Mouse (Mus musculus): ENCODE measurements around the gene Parp4. TPM values are rescaled to one million over a fixed set of nuclear protein-coding genes. Genes with fewer than 3 reads are reported as not detected.

Gene Parp4
- polyA plus RNA-seq, 1 experiment = 20.5 TPM

DNA sequence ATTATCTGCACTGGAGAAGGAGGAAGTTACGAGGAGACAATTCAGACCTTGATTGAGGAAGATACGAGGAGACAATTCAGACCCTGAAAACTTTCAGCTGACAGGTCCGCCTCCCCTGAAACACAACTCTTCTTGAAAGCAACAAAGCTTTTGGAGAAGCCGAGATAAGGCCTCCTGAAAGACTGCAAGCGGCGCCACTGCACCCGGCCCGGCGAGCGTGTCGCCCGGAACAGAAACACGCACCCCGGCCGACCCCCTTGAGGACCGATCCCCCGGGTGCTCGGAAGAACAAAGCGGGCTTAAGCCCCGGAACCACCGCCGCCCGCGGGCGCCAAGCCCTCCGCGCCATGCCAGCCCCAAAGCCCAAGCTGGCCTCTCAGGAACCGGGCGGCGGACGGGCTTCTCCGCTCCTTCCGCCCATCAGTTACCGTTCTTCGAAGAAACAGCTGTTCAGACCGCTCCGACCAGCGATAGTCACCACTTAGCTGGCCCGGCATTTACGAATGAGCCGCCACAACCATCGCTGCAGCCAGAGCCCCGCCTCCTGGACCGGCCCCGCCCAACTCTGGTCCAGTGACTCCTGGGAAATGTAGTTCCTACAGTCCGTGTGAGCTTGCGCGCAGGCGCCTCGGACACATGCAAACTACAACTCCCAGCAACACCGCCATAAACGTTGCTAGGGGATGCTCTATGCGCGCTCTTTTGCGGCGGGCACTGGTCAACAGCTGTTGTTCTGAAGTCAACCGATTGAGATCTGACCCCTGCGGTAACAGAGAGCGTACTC lies 3.9 kb upstream of the Parp4 start:
- Histone ChIP-seq H3K4me1 (ENCODE audit: control insufficient read depth, insufficient read depth, low read length) (no peaks in the 10 kb centered on the region; the same call in 1 of the 2 replicates), H3K27ac (ENCODE audit: insufficient read depth, low read length) (no peak overlapping the region), H3K4me3 (ENCODE audit: insufficient read depth, low read length) (peak overlapping the region; percentile 82)
- TF ChIP-seq CTCF (IDR thresholded peaks at IDR 0.05; ENCODE audit: borderline replicate concordance, insufficient read depth, low read length) (no peak), POLR2A (IDR thresholded peaks at IDR 0.05; ENCODE audit: low read depth, low read length) (peak; percentile 67)

GRCm38 (mm10) chr14:56572546-56572945 lies 2.9 kb upstream of the Parp4 start:
- Histone ChIP-seq H3K27ac (ENCODE audit: insufficient read depth, low read length) (no peak overlapping the region), H3K4me1 (ENCODE audit: control insufficient read depth, insufficient read depth, low read length) (no peaks in the 10 kb centered on the region; the same call in 1 of the 2 replicates), H3K4me3 (ENCODE audit: insufficient read depth, low read length) (no peak overlapping the region)
- TF ChIP-seq CTCF (IDR thresholded peaks at IDR 0.05; ENCODE audit: borderline replicate concordance, insufficient read depth, low read length) = no peak
- no peak for TF ChIP-seq POLR2A (IDR thresholded peaks at IDR 0.05; ENCODE audit: low read depth, low read length)

GRCm38 (mm10) chr14:56575969-56576901 lies 816 bp downstream of the Parp4 start:
- no peaks in the 10 kb centered on the region; the same call in 1 of the 2 replicates for H3K4me1 ChIP-seq (ENCODE audit: control insufficient read depth, insufficient read depth, low read length)
- peak overlapping the region; percentile 85 for H3K4me3 ChIP-seq (ENCODE audit: insufficient read depth, low read length)
- TF ChIP-seq CTCF (IDR thresholded peaks at IDR 0.05; ENCODE audit: borderline replicate concordance, insufficient read depth, low read length) = no peak
- TF ChIP-seq POLR2A (IDR thresholded peaks at IDR 0.05; ENCODE audit: low read depth, low read length) = no peak
- H3K27ac ChIP-seq (ENCODE audit: insufficient read depth, low read length) = no peak overlapping the region

DNA sequence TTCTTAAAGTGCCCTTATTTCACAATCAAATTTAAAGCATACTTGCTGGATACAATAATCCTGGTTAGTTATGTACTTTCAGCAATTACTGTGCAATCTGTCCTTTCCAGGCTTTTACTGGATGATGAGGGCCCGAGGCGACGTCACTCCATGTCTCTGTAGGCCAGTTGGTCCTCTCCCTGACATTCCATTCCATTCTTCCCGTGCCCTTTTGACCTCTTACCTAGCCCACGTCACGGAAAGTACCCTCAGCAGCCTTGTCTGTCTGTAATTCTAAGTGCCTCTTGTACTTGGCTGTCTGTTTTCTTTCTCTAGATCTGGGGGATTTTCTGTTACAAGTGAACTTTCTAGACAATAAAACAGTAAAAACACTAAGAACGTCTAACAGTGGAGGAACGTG lies 3.6 kb downstream of the Parp4 start:
- Histone ChIP-seq H3K4me1 (ENCODE audit: control insufficient read depth, insufficient read depth, low read length) (no peaks in the 10 kb centered on the region; the same call in 1 of the 2 replicates), H3K4me3 (ENCODE audit: insufficient read depth, low read length) (no peak overlapping the region), H3K27ac (ENCODE audit: insufficient read depth, low read length) (no peak overlapping the region)
- TF ChIP-seq CTCF (IDR thresholded peaks at IDR 0.05; ENCODE audit: borderline replicate concordance, insufficient read depth, low read length) = no peak
- TF ChIP-seq POLR2A (IDR thresholded peaks at IDR 0.05; ENCODE audit: low read depth, low read length) = no peak

GRCm38 (mm10) chr14:56581117-56581516 lies 5.7 kb downstream of the Parp4 start:
- no peak overlapping the region for H3K27ac ChIP-seq (ENCODE audit: insufficient read depth, low read length)
- H3K4me1 ChIP-seq (ENCODE audit: control insufficient read depth, insufficient read depth, low read length) = no peaks in the 10 kb centered on the region
- no peak for TF ChIP-seq CTCF (IDR thresholded peaks at IDR 0.05; ENCODE audit: borderline replicate concordance, insufficient read depth, low read length)
- TF ChIP-seq POLR2A (IDR thresholded peaks at IDR 0.05; ENCODE audit: low read depth, low read length) = no peak
- no peak overlapping the region for H3K4me3 ChIP-seq (ENCODE audit: insufficient read depth, low read length)

GRCm38 (mm10) chr14:56582294-56582693 lies 6.9 kb downstream of the Parp4 start:
- Histone ChIP-seq H3K4me1 (ENCODE audit: control insufficient read depth, insufficient read depth, low read length) (no peaks in the 10 kb centered on the region), H3K27ac (ENCODE audit: insufficient read depth, low read length) (no peak overlapping the region), H3K4me3 (ENCODE audit: insufficient read depth, low read length) (no peak overlapping the region)
- TF ChIP-seq CTCF (IDR thresholded peaks at IDR 0.05; ENCODE audit: borderline replicate concordance, insufficient read depth, low read length) (no peak), POLR2A (IDR thresholded peaks at IDR 0.05; ENCODE audit: low read depth, low read length) (no peak)

- H3K4me3 ChIP-seq (ENCODE audit: insufficient read depth, low read length) = no peak overlapping the region
- H3K27ac ChIP-seq (ENCODE audit: insufficient read depth, low read length) = no peak overlapping the region
- TF ChIP-seq CTCF (IDR thresholded peaks at IDR 0.05; ENCODE audit: borderline replicate concordance, insufficient read depth, low read length) (no peak), POLR2A (IDR thresholded peaks at IDR 0.05; ENCODE audit: low read depth, low read length) (no peak)
- no peaks in the 10 kb centered on the region for H3K4me1 ChIP-seq (ENCODE audit: control insufficient read depth, insufficient read depth, low read length)
Measured at GRCm38 (mm10) chr14:56592191-56592590, 16.8 kb downstream of the Parp4 start.

DNA sequence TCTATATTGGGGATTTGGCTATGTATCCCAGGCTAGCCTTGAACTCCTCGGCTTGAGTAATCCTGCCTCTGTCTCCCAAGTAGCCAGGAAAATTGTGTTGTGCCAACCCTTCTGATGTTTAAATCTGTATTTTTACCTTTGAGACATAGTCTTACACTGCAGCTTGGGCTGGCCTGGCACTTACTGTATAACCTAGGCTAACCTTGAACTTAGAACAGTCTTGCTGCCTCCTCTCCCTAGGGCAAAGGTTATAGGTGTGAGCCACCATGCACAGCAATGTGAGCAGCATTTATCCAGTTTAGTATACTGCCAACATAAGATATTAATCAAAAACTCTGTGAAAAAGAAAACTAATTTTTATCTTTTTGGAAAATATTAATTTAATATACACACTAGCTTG lies 19.4 kb downstream of the Parp4 start:
- Histone ChIP-seq H3K27ac (ENCODE audit: insufficient read depth, low read length) (no peak overlapping the region), H3K4me3 (ENCODE audit: insufficient read depth, low read length) (no peak overlapping the region), H3K4me1 (ENCODE audit: control insufficient read depth, insufficient read depth, low read length) (no peaks in the 10 kb centered on the region)
- TF ChIP-seq POLR2A (IDR thresholded peaks at IDR 0.05; ENCODE audit: low read depth, low read length) = no peak
- TF ChIP-seq CTCF (IDR thresholded peaks at IDR 0.05; ENCODE audit: borderline replicate concordance, insufficient read depth, low read length) = no peak

GRCm38 (mm10) chr14:56598759-56599158 lies 23.3 kb downstream of the Parp4 start:
- no peaks in the 10 kb centered on the region for H3K4me1 ChIP-seq (ENCODE audit: control insufficient read depth, insufficient read depth, low read length)
- H3K4me3 ChIP-seq (ENCODE audit: insufficient read depth, low read length) = no peak overlapping the region
- TF ChIP-seq POLR2A (IDR thresholded peaks at IDR 0.05; ENCODE audit: low read depth, low read length) (no peak), CTCF (IDR thresholded peaks at IDR 0.05; ENCODE audit: borderline replicate concordance, insufficient read depth, low read length) (peak; percentile 26; the same call in 1 of the 2 replicates)
- no peak overlapping the region for H3K27ac ChIP-seq (ENCODE audit: insufficient read depth, low read length)
